Mouse (Mus musculus) stomach, embryonic 16.5 days (tissue): Measurements from ENCODE around the gene Dcst2. TPM values are rescaled to one million over a fixed set of nuclear protein-coding genes. Genes with fewer than 3 reads are reported as not detected.

Experiments
- ATAC-seq: fragments of 200-750 bp; cut with Nextera tagmentation; 2 replicates; pipeline ENCODE4 v1.8.0; 2017; ENCODE audit warnings: moderate number of reproducible peaks, moderate TSS enrichment; ENCODE audit not compliant: insufficient read depth, low FRiP score
- H3K27ac ChIP-seq: fragments of 300-500 bp; sonication (generic); 2 replicates; pipeline ENCODE4 v1.5.1; 2014; ENCODE audit warnings: low read length
- H3K27me3 ChIP-seq: fragments of 300-500 bp; sonication (generic); 2 replicates; pipeline ENCODE4 v1.6.1; 2014; ENCODE audit warnings: low read length, control low read depth, mixed read lengths; ENCODE audit not compliant: control insufficient read depth, insufficient read depth
- H3K36me3 ChIP-seq: fragments of 300-500 bp; sonication (generic); 2 replicates; pipeline ENCODE4 v1.6.1; 2014; ENCODE audit warnings: low read length; ENCODE audit not compliant: control insufficient read depth, insufficient read depth
- H3K4me1 ChIP-seq: fragments of 300-500 bp; sonication (generic); 2 replicates; pipeline ENCODE4 v1.6.1; 2014; ENCODE audit warnings: low read length, control low read depth, mixed read lengths; ENCODE audit not compliant: control insufficient read depth, insufficient read depth
- H3K4me2 ChIP-seq: fragments of 300-500 bp; sonication (generic); 2 replicates; pipeline ENCODE4 v1.6.1; 2014; ENCODE audit warnings: low read depth, low read length, mixed read lengths
- H3K4me3 ChIP-seq: fragments of 300-500 bp; sonication (generic); replicated peaks from 2 replicates; pipeline ENCODE4 v1.5.1; 2014; ENCODE audit warnings: mild to moderate bottlenecking, low read length
- H3K9ac ChIP-seq: fragments of 300-500 bp; sonication (generic); 2 replicates; pipeline ENCODE4 v1.6.1; 2014; ENCODE audit warnings: low read length
- H3K9me3 ChIP-seq: fragments of 300-500 bp; sonication (generic); replicated peaks from 2 replicates; pipeline ENCODE4 v1.6.1; 2016; ENCODE audit warnings: low read length, control low read depth; ENCODE audit not compliant: control insufficient read depth
- WGBS: fragments of 180-500 bp; shearing (Covaris S2); extraction: QIAGEN DNeasy Blood & Tissue Kit; methylation state at CpG from one replicate; pipeline ENCODE4 v1.1.7; 2014; 5-methylcytosine and 5-hydroxymethylcytosine counted together
- polyA plus RNA-seq: library from polyadenylated mRNA; unstranded; fragments of >200 nt; fragmentation: Nextera tagmentation; extraction: Ambion mirVana; gene quantifications from 2 replicates; pipeline ENCODE4 v1.2.1, GENCODE M21; 2015

Dcst2 gene
- polyA plus RNA-seq, 1 experiment from 2014 or later: 0.49 TPM

GRCm38 (mm10) chr3:89365486-89366414 lies 4.0 kb downstream of the Dcst2 start:
- H3K36me3 ChIP-seq: no peaks in the 10 kb centered on the region
- H3K4me2 ChIP-seq: no peak overlapping the region
- H3K27me3 ChIP-seq: no peaks in the 10 kb centered on the region
- no peak overlapping the region for H3K27ac ChIP-seq
- H3K4me1 ChIP-seq: 0 out of 2 replicates have a peak, but pooled peaks cover 4% of the 10 kb centered on the region
- H3K4me3 ChIP-seq: no peak overlapping the region
- no peaks in the 10 kb centered on the region for H3K9me3 ChIP-seq
- peak overlapping the region; percentile 55 for H3K9ac ChIP-seq
- ATAC-seq: 0 out of 2 replicates have a peak, but pooled peaks have one; percentile 19
- WGBS: 55% methylated on average over 20 of the region's 20 CpGs

GRCm38 (mm10) chr3:89367338-89367737 lies 5.6 kb downstream of the Dcst2 start:
- WGBS: 53% methylated on average over 11 of the region's 11 CpGs
- Histone ChIP-seq H3K4me1 (0 out of 2 replicates have a peak, but pooled peaks cover 4% of the 10 kb centered on the region), H3K9me3 (no peaks in the 10 kb centered on the region), H3K36me3 (no peaks in the 10 kb centered on the region), H3K9ac (no peak overlapping the region), H3K4me2 (no peak overlapping the region), H3K27me3 (no peaks in the 10 kb centered on the region), H3K27ac (no peak overlapping the region), H3K4me3 (no peak overlapping the region)
- ATAC-seq: no peak

GRCm38 (mm10) chr3:89373581-89374231 lies 11.9 kb downstream of the Dcst2 start:
- no peaks in the 10 kb centered on the region for H3K9me3 ChIP-seq
- H3K36me3 ChIP-seq: no peaks in the 10 kb centered on the region
- peaks cover 11% of the 10 kb centered on the region for H3K4me1 ChIP-seq
- 43% methylated on average over 5 of the region's 5 CpGs for WGBS
- H3K4me2 ChIP-seq: no peak overlapping the region
- no peaks in the 10 kb centered on the region for H3K27me3 ChIP-seq
- H3K4me3 ChIP-seq: no peak overlapping the region
- H3K27ac ChIP-seq: peak overlapping the region; percentile 23; the same call in 1 of the 2 replicates
- ATAC-seq: no peak
- H3K9ac ChIP-seq: no peak overlapping the region

GRCm38 (mm10) chr3:89377831-89378230 lies 16.1 kb downstream of the Dcst2 start:
- Histone ChIP-seq H3K4me1 (peaks cover 17% of the 10 kb centered on the region), H3K9ac (peak overlapping the region; percentile 80), H3K27me3 (no peaks in the 10 kb centered on the region), H3K27ac (peak overlapping the region; percentile 86; the same call in 1 of the 2 replicates), H3K4me3 (peak overlapping the region; percentile 56; the same call in 1 of the 2 replicates), H3K36me3 (peaks cover 11% of the 10 kb centered on the region; the same call in 1 of the 2 replicates), H3K9me3 (no peaks in the 10 kb centered on the region), H3K4me2 (peak overlapping the region; percentile 70)
- WGBS: 69% methylated on average over 4 of the region's 4 CpGs
- no peak; the same call in 1 of the 2 replicates for ATAC-seq

- H3K27me3 ChIP-seq: no peaks in the 10 kb centered on the region
- peak overlapping the region; percentile 86 for H3K27ac ChIP-seq
- peaks cover 17% of the 10 kb centered on the region for H3K4me1 ChIP-seq
- WGBS: 1% methylated on average over 27 of the region's 29 CpGs
- H3K9me3 ChIP-seq: no peaks in the 10 kb centered on the region
- H3K36me3 ChIP-seq: peaks cover 11% of the 10 kb centered on the region; the same call in 1 of the 2 replicates
- peak; percentile 93 for ATAC-seq
- H3K4me2 ChIP-seq: peak overlapping the region; percentile 70
- peak overlapping the region; percentile 56 for H3K4me3 ChIP-seq
- H3K9ac ChIP-seq: peak overlapping the region; percentile 80
Measured at GRCm38 (mm10) chr3:89378394-89379067, 16.8 kb downstream of the Dcst2 start.

- no peaks in the 10 kb centered on the region for H3K27me3 ChIP-seq
- no peaks in the 10 kb centered on the region for H3K9me3 ChIP-seq
- H3K4me3 ChIP-seq: no peak overlapping the region
- H3K36me3 ChIP-seq: peaks cover 11% of the 10 kb centered on the region; the same call in 1 of the 2 replicates
- peak overlapping the region; percentile 86 for H3K27ac ChIP-seq
- no peak overlapping the region for H3K4me2 ChIP-seq
- H3K9ac ChIP-seq: no peak overlapping the region
- 86% methylated on average over 31 of the region's 31 CpGs for WGBS
- peaks cover 24% of the 10 kb centered on the region for H3K4me1 ChIP-seq
- ATAC-seq: no peak
Measured at GRCm38 (mm10) chr3:89379388-89380131, 17.8 kb downstream of the Dcst2 start.

- H3K4me1 ChIP-seq: peaks cover 31% of the 10 kb centered on the region
- H3K9me3 ChIP-seq: no peaks in the 10 kb centered on the region
- no peak for ATAC-seq
- WGBS: 95% methylated on average over 14 of the region's 14 CpGs
- no peaks in the 10 kb centered on the region for H3K27me3 ChIP-seq
- no peak overlapping the region for H3K4me2 ChIP-seq
- H3K9ac ChIP-seq: no peak overlapping the region
- no peak overlapping the region for H3K27ac ChIP-seq
- H3K36me3 ChIP-seq: peaks cover 11% of the 10 kb centered on the region; the same call in 1 of the 2 replicates
- no peak overlapping the region for H3K4me3 ChIP-seq
Measured at GRCm38 (mm10) chr3:89380291-89380690, 18.5 kb downstream of the Dcst2 start.

GRCm38 (mm10) chr3:89380711-89381110 lies 18.9 kb downstream of the Dcst2 start:
- no peak overlapping the region for H3K4me2 ChIP-seq
- no peak for ATAC-seq
- H3K4me1 ChIP-seq: peaks cover 32% of the 10 kb centered on the region
- no peak overlapping the region for H3K9ac ChIP-seq
- H3K9me3 ChIP-seq: no peaks in the 10 kb centered on the region
- H3K27me3 ChIP-seq: no peaks in the 10 kb centered on the region
- WGBS: 93% methylated on average over 18 of the region's 18 CpGs
- no peak overlapping the region for H3K4me3 ChIP-seq
- H3K27ac ChIP-seq: no peak overlapping the region
- H3K36me3 ChIP-seq: peaks cover 11% of the 10 kb centered on the region; the same call in 1 of the 2 replicates
